Mouse (Mus musculus) gastrocnemius, postnatal 36 days (tissue): ENCODE measurements around the gene Sytl5. TPM values are rescaled to one million over a fixed set of nuclear protein-coding genes. Genes with fewer than 3 reads are reported as not detected.

Source experiments
- DNase-seq, 2 experiments: peaks; one replicate each; pipeline ENCODE4 v3.0.0; 2022
- intact Hi-C: fragments of 180-260 bp; cut with DNase I; formaldehyde crosslinking; loops from one replicate; pipeline ENCODE4 v1.15.1; 2025
- long read RNA-seq, 2 experiments: library from polyadenylated mRNA; stranded (forward); transcript quantifications; one replicate each; pipeline ENCODE4 v2.0.0; 2021
- total RNA-seq, 2 experiments: library from RNA; stranded (reverse); gene quantifications; 2 replicates each; pipeline ENCODE4 v1.2.3; 2021

The Sytl5 gene
- not detected for total RNA-seq
- long read RNA-seq, experiment 1: 0 reads
- long read RNA-seq, experiment 2: 0 reads

GRCm38 (mm10) chrX:9885322-9885721 is at the start of gene Sytl5:
Sytl5 (plus strand) TSS chrX:9885622.
- no peak for DNase-seq
- intact Hi-C loops: no loop called here

- intact Hi-C loops: no loop called here
- no peak for DNase-seq
These were observed 38.8 kb upstream of the Sytl5 start, which contains the start of gene Hypm for GRCm38 (mm10) chrX:9846628-9847027. Hypm (plus strand) TSS chrX:9846928.

GRCm38 (mm10) chrX:9849403-9849802 is 36.0 kb upstream of the Sytl5 start, which contains the start of gene H2al3:
H2al3 (plus strand) TSS chrX:9849703.
- intact Hi-C loops: no loop called here
- no peak for DNase-seq

- intact Hi-C loops: no loop called here
- DNase-seq: no peak
These were observed 23.6 kb upstream of the Sytl5 start for GRCm38 (mm10) chrX:9861859-9862258.

DNA sequence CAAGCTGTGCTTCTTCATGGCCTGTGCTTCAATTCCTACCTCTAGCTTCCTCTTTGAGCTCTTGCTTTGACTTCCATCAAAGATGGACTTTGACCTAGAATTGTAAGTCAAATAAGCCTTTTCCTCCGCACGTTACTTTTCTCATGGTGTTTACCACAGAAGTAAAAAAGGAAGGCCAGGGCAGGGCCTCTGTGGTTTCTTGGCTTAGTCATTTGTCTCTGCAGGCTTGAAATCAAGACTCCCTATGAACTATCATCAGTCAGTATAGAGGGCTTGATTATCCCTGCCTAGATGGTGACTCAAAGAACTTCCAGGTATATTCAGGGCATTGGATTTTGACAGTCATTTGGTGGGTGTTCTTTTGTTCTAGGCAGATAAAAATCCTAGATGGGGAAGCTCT is 9.9 kb upstream of the Sytl5 start:
- no peak for DNase-seq
- intact Hi-C loops: no loop called here

GRCm38 (mm10) chrX:9909572-9909971 is 24.1 kb downstream of the Sytl5 start:
- intact Hi-C loops: no loop called here
- no peak for DNase-seq

- intact Hi-C loops: no loop called here
- DNase-seq: no peak
These were observed 48.4 kb downstream of the Sytl5 start for GRCm38 (mm10) chrX:9933839-9934238.

GRCm38 (mm10) chrX:9984094-9984669 is 98.8 kb downstream of the Sytl5 start:
- no peak for DNase-seq
- intact Hi-C loops: no loop called here

GRCm38 (mm10) chrX:10000718-10001117 is 115.3 kb downstream of the Sytl5 start:
- intact Hi-C loops: no loop called here
- no peak for DNase-seq

GRCm38 (mm10) chrX:10005946-10006345 is 120.5 kb downstream of the Sytl5 start:
- intact Hi-C loops: no loop called here

GRCm38 (mm10) chrX:10007675-10008270 is 122.4 kb downstream of the Sytl5 start:
- DNase-seq: no peak
- intact Hi-C loops: no loop called here

More at GRCm38 (mm10) chrX:10005946-10006345, 120.5 kb downstream of the Sytl5 start:
- DNase-seq: no peak

DNA sequence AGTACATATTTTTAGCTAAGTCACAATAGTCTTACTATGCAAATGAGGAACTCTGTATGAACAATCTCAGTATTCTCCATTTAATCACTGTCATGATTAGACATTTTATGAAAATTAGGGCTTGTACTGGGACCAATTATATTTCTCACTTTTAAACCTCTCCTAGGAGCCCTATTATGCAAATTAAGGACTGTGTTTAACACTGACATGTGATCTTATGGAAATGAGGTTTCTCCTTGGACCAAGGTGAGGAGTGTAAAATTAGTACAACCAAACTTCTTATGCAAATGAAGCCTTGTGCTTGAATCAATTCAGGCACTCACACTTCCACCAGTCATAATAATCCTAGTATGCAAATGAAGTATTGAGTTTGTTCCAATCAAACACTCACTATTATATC is 124.8 kb downstream of the Sytl5 start:
- intact Hi-C loops: no loop called here
- no peak for DNase-seq

- DNase-seq: no peak
- intact Hi-C loops: loop anchor here (10.0 kb wide), 1 partner anchor 60 kb away; no protein-coding TSS in a partner anchor
These were observed 149.2 kb downstream of the Sytl5 start for GRCm38 (mm10) chrX:10034666-10035065.

Other genes starting within 250 kb of the Sytl5 start
- 10 to 100 TPM; 41.3 to 65.3 TPM for gene Dynlt3, start 222.6 kb upstream of the Sytl5 start, total RNA-seq
- gene Hypm, start 38.7 kb upstream of the Sytl5 start, total RNA-seq: not detected
- gene H2al3, start 35.9 kb upstream of the Sytl5 start, total RNA-seq: not detected
- gene Srpx, start 232.1 kb downstream of the Sytl5 start, total RNA-seq: 1 to 10 TPM; 4.2 to 5.4 TPM